Mouse (Mus musculus) granulocyte monocyte progenitor cell, adult 5-6 weeks (primary cell): ENCODE measurements around the gene Manf. TPM values are rescaled to one million over a fixed set of nuclear protein-coding genes. Genes with fewer than 3 reads are reported as not detected.

Experiments
- ATAC-seq: replicated peaks from 2 replicates; pipeline ENCODE4 v1.8.0; 2016; ENCODE audit warnings: mild to moderate bottlenecking, moderate TSS enrichment, inconsistent platforms; ENCODE audit not compliant: poor library complexity, severe bottlenecking
- total RNA-seq, 2 experiments: library from RNA; stranded (forward) in 1 of 2; stranded (reverse) in 1 of 2; fragments of 200-712, 200-1000 nt in 1 of 2; fragments of >200 nt in 1 of 2; fragmentation: Nextera tagmentation in 1 of 2; gene quantifications; 2 replicates each; pipeline ENCODE4 v1.2.3; 2014 to 2017

Manf gene
- total RNA-seq, 2 experiments from 2014 or later = 480 to 526 TPM

- ATAC-seq = no peak
Observed at GRCm38 (mm10) chr9:106790831-106791230, 100.9 kb downstream of the Manf start.

DNA sequence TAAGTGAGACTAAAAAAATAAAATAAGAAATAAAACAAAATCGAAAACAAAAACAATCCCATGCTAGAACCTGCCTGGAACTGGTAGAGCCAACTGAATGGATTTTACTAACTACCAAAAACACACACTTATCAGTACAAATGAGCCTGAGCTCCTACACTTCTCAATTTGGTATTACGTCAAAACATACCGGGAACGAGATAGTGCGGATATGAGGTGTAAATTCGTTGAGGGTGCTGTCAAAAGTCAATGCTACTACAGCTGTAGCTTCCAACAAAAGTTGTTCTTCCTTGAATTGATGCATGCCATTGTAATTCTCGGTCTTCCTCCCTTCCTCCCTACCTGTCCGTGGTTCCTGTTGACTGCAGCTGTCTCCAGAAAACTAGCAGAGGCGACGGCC is 102.4 kb downstream of the Manf start:
- ATAC-seq = no peak

DNA sequence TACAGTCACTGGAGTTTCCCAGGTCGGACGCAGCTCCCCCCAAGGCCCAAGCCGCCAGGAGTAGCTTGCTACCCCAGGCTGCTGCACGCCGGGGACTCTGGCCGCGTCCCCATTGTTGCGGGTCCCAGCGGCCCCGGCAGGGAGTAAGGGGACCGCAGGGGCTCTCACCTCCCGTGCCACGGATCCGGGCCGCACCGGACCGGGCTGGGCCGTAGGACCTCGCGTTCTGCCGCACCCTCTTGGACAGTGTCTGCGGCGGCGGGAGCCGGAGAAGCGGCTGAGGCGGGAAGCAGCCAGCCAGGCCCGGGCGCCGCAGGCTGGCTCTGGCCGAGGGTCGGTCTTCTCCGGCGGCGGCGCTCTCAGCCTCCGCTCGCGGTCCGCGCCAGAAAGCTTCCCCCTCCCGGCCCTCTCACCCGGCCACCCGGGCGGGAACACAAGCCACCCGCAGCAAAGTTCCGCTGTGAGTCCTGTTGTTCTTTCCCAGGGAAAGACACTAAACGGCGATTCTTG is 102.9 kb downstream of the Manf start, which contains the start of gene Rad54l2:
Rad54l2 (minus strand) TSS at position 383 of the 510 bp plus-strand sequence.
- ATAC-seq = peak; percentile 96

Other genes starting within 250 kb of the Manf start
- not detected in 2 replicates for gene Grm2, start 235.9 kb downstream of the Manf start, total RNA-seq (2014; fragmentation: Nextera tagmentation)
- not detected in 2 replicates for gene Grm2, start 235.9 kb downstream of the Manf start, total RNA-seq (2017)
- gene Tex264, start 206.1 kb downstream of the Manf start, total RNA-seq (2014; fragmentation: Nextera tagmentation) = 20.2 and 27.1 TPM in 2 replicates
- 13.2 and 18.0 TPM in 2 replicates for gene Tex264, start 206.1 kb downstream of the Manf start, total RNA-seq (2017)
- gene Rad54l2, start 102.8 kb downstream of the Manf start, total RNA-seq (2014; fragmentation: Nextera tagmentation) = 11.9 and 13.2 TPM in 2 replicates
- gene Rad54l2, start 102.8 kb downstream of the Manf start, total RNA-seq (2017) = 11.4 and 24.9 TPM in 2 replicates
- gene Dcaf1, start 70.1 kb downstream of the Manf start, total RNA-seq (2014; fragmentation: Nextera tagmentation) = 35.2 and 55.7 TPM in 2 replicates
- gene Dcaf1, start 70.1 kb downstream of the Manf start, total RNA-seq (2017) = 51.8 and 62.1 TPM in 2 replicates
- gene Rbm15b, start 4.6 kb downstream of the Manf start, total RNA-seq (2014; fragmentation: Nextera tagmentation) = 19.3 and 30.3 TPM in 2 replicates
- 23.2 and 48.3 TPM in 2 replicates for gene Rbm15b, start 4.6 kb downstream of the Manf start, total RNA-seq (2017)